Mouse (Mus musculus) hindbrain, embryonic 14.5 days (tissue): ENCODE results near the gene Gm4737. TPM values are rescaled to one million over a fixed set of nuclear protein-coding genes. Genes with fewer than 3 reads are reported as not detected.

Source experiments
- polyA plus RNA-seq: library from polyadenylated mRNA; unstranded; fragments of >200 nt; fragmentation: Nextera tagmentation; extraction: Ambion mirVana; gene quantifications from 2 replicates; pipeline ENCODE4 v1.2.1, GENCODE M21; 2014

Gm4737 gene
- polyA plus RNA-seq, 1 experiment from 2014 or later = 3.0 TPM

Other genes starting within 250 kb of the Gm4737 start
- gene Phldb2, start 201.5 kb downstream of the Gm4737 start, polyA plus RNA-seq = 6.8 and 7.5 TPM in 2 replicates
- gene Plcxd2, start 144.9 kb downstream of the Gm4737 start, polyA plus RNA-seq = 11.2 and 13.8 TPM in 2 replicates
- 0.09 TPM in 1 of 2 replicates, not detected in the other for gene Cd96, start 34.8 kb downstream of the Gm4737 start, polyA plus RNA-seq